Mouse (Mus musculus): Measurements from ENCODE around the gene Tmed10. TPM values are rescaled to one million over a fixed set of nuclear protein-coding genes. Genes with fewer than 3 reads are reported as not detected.

The Tmed10 gene
- total and polyA plus RNA-seq, 3 experiments = 60.0 to 211 (median 70.2) TPM

GRCm38 (mm10) chr12:85381570-85381969 is 6.9 kb upstream of the Tmed10 start:
- H3K9ac ChIP-seq (ENCODE audit: insufficient read depth, low read depth) = no peak overlapping the region
- no peaks in the 10 kb centered on the region for H3K79me2 ChIP-seq (replicated peaks; ENCODE audit: control insufficient read depth, extremely low read depth, insufficient read depth, poor library complexity, severe bottlenecking)
- H3K27me3 ChIP-seq (replicated peaks) = no peaks in the 10 kb centered on the region
- H3K36me3 ChIP-seq (replicated peaks in 1 of 2; ENCODE audit: control insufficient read depth in 1 of 2, insufficient read depth in 1 of 2, low read length in 1 of 2) = no peaks in the 10 kb centered on the region
- in situ Hi-C loops (cut with MboI; ENCODE audit: low pct_ligation_motif_present, low pct_unique_long_range_greater_than_20kb, low sequenced_read_pairs) = no loop called here
- no peaks in the 10 kb centered on the region for H3K9me3 ChIP-seq (replicated peaks; ENCODE audit: low read length)
- peaks cover 0 to 9% of the 10 kb centered on the region in 2 experiments; a peak in 1 of 4 replicates for H3K4me1 ChIP-seq (ENCODE audit: control insufficient read depth in 1 of 2, insufficient read depth in 2 of 2)
- dilution Hi-C loops (cut with MboI; ENCODE audit: extremely low pct_ligation_motif_present, extremely low pct_unique_long_range_greater_than_20kb, low sequenced_read_pairs) = no loop called here
- H3K4me2 ChIP-seq (ENCODE audit: insufficient read depth, low read depth, poor library complexity, severe bottlenecking) = no peak overlapping the region
- no peak overlapping the region for H3K4me3 ChIP-seq (replicated peaks in 1 of 3; ENCODE audit: low read depth in 2 of 3, low read length in 2 of 3, poor library complexity in 1 of 3)
- no peak for DNase-seq (ENCODE audit: extremely low read depth)
- no peak for TF ChIP-seq TBP (conservative IDR thresholded peaks at IDR 0.05; ENCODE audit: low read depth, low read length)
- TF ChIP-seq IRF4 (IDR thresholded peaks at IDR 0.05; ENCODE audit: low read depth, low read length) = no peak
- no peak for TF ChIP-seq ELF1 (IDR thresholded peaks at IDR 0.05; ENCODE audit: low read depth, low read length)
- no peak for TF ChIP-seq ZKSCAN1 (IDR thresholded peaks at IDR 0.05; ENCODE audit: borderline replicate concordance, low read depth, low read length)
- TF ChIP-seq KAT2A (IDR thresholded peaks at IDR 0.05; ENCODE audit: insufficient replicate concordance, low read length) = no peak
- no peak for TF ChIP-seq MEF2A (IDR thresholded peaks at IDR 0.05; ENCODE audit: borderline replicate concordance, low read depth, low read length)
- no peak for TF ChIP-seq POLR2A (IDR thresholded peaks at IDR 0.05; ENCODE audit: low read depth, low read length)
- TF ChIP-seq ZMIZ1 (IDR thresholded peaks at IDR 0.05; ENCODE audit: low read depth, low read length) = no peak
- TF ChIP-seq GABPA (IDR thresholded peaks at IDR 0.05; ENCODE audit: insufficient replicate concordance, low read depth, low read length) = no peak
- TF ChIP-seq NRF1 (IDR thresholded peaks at IDR 0.05; ENCODE audit: low read depth, low read length) = no peak
- TF ChIP-seq JUND (conservative IDR thresholded peaks at IDR 0.05; ENCODE audit: low read depth, low read length) = no peak
- no peak for TF ChIP-seq RCOR1 (conservative IDR thresholded peaks at IDR 0.05; ENCODE audit: low read depth, low read length)
- no peak for TF ChIP-seq POLR2AphosphoS2 (IDR thresholded peaks at IDR 0.05; ENCODE audit: low read depth, low read length)
- H3K27ac ChIP-seq (ENCODE audit: insufficient read depth, low read depth) = no peak overlapping the region

- no peak for DNase-seq (ENCODE audit: extremely low read depth)
- no peaks in the 10 kb centered on the region for H3K9me3 ChIP-seq (replicated peaks; ENCODE audit: low read length)
- H3K27ac ChIP-seq (ENCODE audit: insufficient read depth, low read depth) = no peak overlapping the region
- TF ChIP-seq USF2 (conservative IDR thresholded peaks at IDR 0.05; ENCODE audit: low read depth, low read length) (no peak), POLR2AphosphoS2 (IDR thresholded peaks at IDR 0.05; ENCODE audit: low read depth, low read length) (no peak), KAT2A (IDR thresholded peaks at IDR 0.05; ENCODE audit: insufficient replicate concordance, low read length) (no peak), E2F4 (IDR thresholded peaks at IDR 0.05; ENCODE audit: insufficient replicate concordance, low read depth, low read length) (no peak), RCOR1 (conservative IDR thresholded peaks at IDR 0.05; ENCODE audit: low read depth, low read length) (no peak), MAFK (IDR thresholded peaks at IDR 0.05; ENCODE audit: insufficient replicate concordance, low read length) (no peak), MXI1 (IDR thresholded peaks at IDR 0.05; ENCODE audit: low read depth, low read length) (no peak), ZC3H11A (IDR thresholded peaks at IDR 0.05; ENCODE audit: low read depth, low read length) (no peak), TCF12 (IDR thresholded peaks at IDR 0.05; ENCODE audit: low read depth, low read length) (no peak), ETS1 (conservative IDR thresholded peaks at IDR 0.05; ENCODE audit: low read depth, low read length) (no peak), MEF2A (IDR thresholded peaks at IDR 0.05; ENCODE audit: borderline replicate concordance, low read depth, low read length) (no peak), HCFC1 (IDR thresholded peaks at IDR 0.05; ENCODE audit: low read depth, low read length) (no peak), JUND (conservative IDR thresholded peaks at IDR 0.05; ENCODE audit: low read depth, low read length) (no peak), NRF1 (IDR thresholded peaks at IDR 0.05; ENCODE audit: low read depth, low read length) (no peak), CTCF (conservative IDR thresholded peaks at IDR 0.05 in 1 of 2, IDR thresholded peaks at IDR 0.05 in 1 of 2; ENCODE audit: low read depth in 2 of 2, low read length in 2 of 2) (peak in 1 of 2 experiments; percentile 50; a peak in 2 of 4 replicates), RAD21 (IDR thresholded peaks at IDR 0.05; ENCODE audit: low read depth, low read length) (peak; percentile 33), SMC3 (IDR thresholded peaks at IDR 0.05; ENCODE audit: low read depth, low read length) (peak; percentile 46), PAX5 (IDR thresholded peaks at IDR 0.05; ENCODE audit: low read length) (no peak), MAX (IDR thresholded peaks at IDR 0.05; ENCODE audit: low read length) (no peak), ZKSCAN1 (IDR thresholded peaks at IDR 0.05; ENCODE audit: borderline replicate concordance, low read depth, low read length) (no peak), IRF4 (IDR thresholded peaks at IDR 0.05; ENCODE audit: low read depth, low read length) (no peak), EP300 (IDR thresholded peaks at IDR 0.05; ENCODE audit: low read length) (no peak), USF1 (IDR thresholded peaks at IDR 0.05; ENCODE audit: low read depth, low read length) (no peak), ZNF384 (IDR thresholded peaks at IDR 0.05; ENCODE audit: low read depth, low read length) (no peak)
- H3K79me2 ChIP-seq (replicated peaks; ENCODE audit: control insufficient read depth, extremely low read depth, insufficient read depth, poor library complexity, severe bottlenecking) = no peaks in the 10 kb centered on the region
- H3K4me2 ChIP-seq (ENCODE audit: insufficient read depth, low read depth, poor library complexity, severe bottlenecking) = no peak overlapping the region
- H3K4me3 ChIP-seq (replicated peaks in 1 of 3; ENCODE audit: low read depth in 2 of 3, low read length in 2 of 3, poor library complexity in 1 of 3) = no peak overlapping the region
- no peak overlapping the region for H3K9ac ChIP-seq (ENCODE audit: insufficient read depth, low read depth)
- H3K36me3 ChIP-seq (replicated peaks in 1 of 2; ENCODE audit: control insufficient read depth in 1 of 2, insufficient read depth in 1 of 2, low read length in 1 of 2) = no peaks in the 10 kb centered on the region
- dilution Hi-C loops (cut with MboI; ENCODE audit: extremely low pct_ligation_motif_present, extremely low pct_unique_long_range_greater_than_20kb, low sequenced_read_pairs) = no loop called here
- no peaks in the 10 kb centered on the region for H3K27me3 ChIP-seq (replicated peaks)
- in situ Hi-C loops (cut with MboI; ENCODE audit: low pct_ligation_motif_present, low pct_unique_long_range_greater_than_20kb, low sequenced_read_pairs) = no loop called here
- H3K4me1 ChIP-seq (ENCODE audit: control insufficient read depth in 1 of 2, insufficient read depth in 2 of 2) = peaks cover 0 to 8% of the 10 kb centered on the region in 2 experiments; a peak in 1 of 4 replicates
These were observed 6.3 kb upstream of the Tmed10 start for GRCm38 (mm10) chr12:85380942-85381341.

Measured in CH12.LX (cell line).